Mouse (Mus musculus) testis, postnatal 10 days (tissue): ENCODE measurements around the gene Lmx1a.

Experiments used
- DNase-seq: peaks from one replicate; pipeline ENCODE4 v3.0.0; 2021; ENCODE audit warnings: low spot score

Gene Lmx1a

GRCm38 (mm10) chr1:167781787-167782484 is 92.9 kb downstream of the Lmx1a start:
- DNase-seq, result peak; percentile 68

GRCm38 (mm10) chr1:167784067-167784466 is 95.0 kb downstream of the Lmx1a start:
- no peak for DNase-seq

DNA sequence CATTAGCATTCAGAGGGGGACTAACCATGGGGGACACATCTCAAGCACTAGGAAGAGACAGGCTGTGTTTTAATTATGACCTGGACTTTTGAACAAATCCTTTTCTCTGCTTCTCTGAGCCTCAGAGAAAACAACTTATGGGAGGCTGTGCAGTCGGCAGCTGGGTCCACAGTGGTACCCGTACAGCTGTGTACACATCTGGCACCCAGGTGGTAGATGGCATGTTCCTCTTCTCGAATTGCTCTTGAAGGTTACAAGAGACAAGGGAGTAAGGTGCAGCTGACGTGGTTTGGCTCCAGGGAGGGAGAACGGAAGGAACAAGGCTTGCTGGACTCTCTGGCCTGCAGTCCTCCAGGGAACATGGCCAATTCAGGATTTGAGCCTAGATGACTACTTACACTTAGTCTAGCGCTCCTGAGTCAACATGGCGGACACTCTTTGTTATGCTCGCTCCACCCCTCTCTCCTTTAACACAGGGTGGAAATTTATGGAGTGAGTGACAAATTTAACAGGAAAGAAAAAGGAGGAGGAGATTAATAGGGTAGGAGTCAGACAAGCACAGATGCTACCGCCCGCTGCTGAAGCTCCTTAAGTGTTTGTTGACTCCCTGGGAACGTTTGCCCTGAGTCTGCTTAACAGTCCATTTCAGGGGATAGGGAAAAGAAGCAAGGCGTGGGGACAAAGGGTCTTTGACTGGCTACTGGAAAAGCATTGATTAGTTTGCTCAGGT is 99.8 kb downstream of the Lmx1a start:
- DNase-seq, result no peak

- DNase-seq, result no peak
Observed at GRCm38 (mm10) chr1:167789448-167789847, 100.4 kb downstream of the Lmx1a start.

DNA sequence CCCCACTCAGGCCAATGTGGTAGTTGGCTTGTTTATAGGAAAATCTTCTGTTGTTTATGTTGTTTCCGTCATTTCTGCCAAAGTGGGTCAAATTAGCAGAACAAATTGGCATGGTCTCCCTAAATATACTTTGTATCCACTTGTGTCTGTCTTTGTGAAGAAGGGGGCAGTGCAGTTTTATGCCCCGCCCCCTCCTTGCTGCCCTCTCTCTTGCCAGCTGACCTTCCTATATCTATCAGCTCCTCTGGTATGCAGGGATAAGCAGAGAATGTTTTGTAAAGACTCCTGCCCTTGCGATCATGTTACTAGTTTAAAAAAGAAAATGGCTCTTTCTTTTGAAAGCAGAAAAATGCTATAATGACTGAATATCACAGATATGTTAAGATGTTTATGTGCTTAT is 101.7 kb downstream of the Lmx1a start:
- DNase-seq, result no peak

DNA sequence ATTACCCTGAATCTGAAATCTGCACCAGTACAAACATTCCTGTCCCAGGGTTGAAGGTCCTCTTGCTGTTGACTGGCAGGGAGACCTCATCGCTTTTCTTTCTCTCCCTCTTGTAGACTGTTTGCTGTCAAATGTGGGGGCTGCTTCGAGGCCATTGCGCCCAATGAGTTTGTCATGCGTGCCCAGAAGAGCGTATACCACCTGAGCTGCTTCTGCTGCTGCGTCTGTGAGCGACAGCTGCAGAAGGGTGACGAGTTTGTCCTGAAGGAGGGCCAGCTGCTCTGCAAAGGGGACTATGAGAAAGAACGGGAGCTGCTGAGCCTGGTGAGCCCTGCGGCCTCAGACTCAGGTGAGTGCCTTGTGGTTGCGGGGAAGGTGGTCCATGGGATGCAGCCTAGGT is 102.2 kb downstream of the Lmx1a start:
- no peak for DNase-seq

- peak; percentile 54 for DNase-seq
Observed at GRCm38 (mm10) chr1:167801923-167802322, 112.9 kb downstream of the Lmx1a start.

- peak; percentile 43 for DNase-seq
Observed at GRCm38 (mm10) chr1:167802510-167803271, 113.7 kb downstream of the Lmx1a start.

GRCm38 (mm10) chr1:167803351-167803981 is 114.4 kb downstream of the Lmx1a start:
- no peak for DNase-seq

GRCm38 (mm10) chr1:167804836-167805235 is 115.8 kb downstream of the Lmx1a start:
- no peak for DNase-seq

- DNase-seq, result no peak
Observed at GRCm38 (mm10) chr1:167811141-167811540, 122.1 kb downstream of the Lmx1a start.

DNA sequence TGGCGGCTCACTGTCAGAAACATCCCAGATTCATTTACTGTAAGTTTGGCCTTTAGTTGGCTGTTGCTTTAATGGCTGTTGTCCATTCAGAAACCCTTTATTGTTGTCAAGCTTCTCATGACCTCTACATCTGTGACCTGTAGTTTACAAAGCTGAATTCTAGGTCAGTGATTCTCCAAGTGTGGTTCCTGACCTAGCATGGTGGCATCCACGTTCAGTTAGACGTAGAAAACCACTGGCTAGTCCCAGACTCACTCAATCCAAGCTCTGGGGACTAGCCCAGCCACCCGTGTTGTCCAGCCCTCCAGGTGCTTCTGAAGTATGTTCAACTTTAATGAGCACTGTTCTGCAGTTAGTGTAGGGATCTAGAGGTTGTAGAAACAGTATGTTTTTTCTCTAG is 126.1 kb downstream of the Lmx1a start:
- DNase-seq, result no peak

GRCm38 (mm10) chr1:167817028-167817427 is 128.0 kb downstream of the Lmx1a start:
- no peak for DNase-seq

GRCm38 (mm10) chr1:167817616-167818015 is 128.6 kb downstream of the Lmx1a start:
- DNase-seq, result peak; percentile 44

GRCm38 (mm10) chr1:167820031-167820430 is 131.0 kb downstream of the Lmx1a start:
- DNase-seq, result no peak

DNA sequence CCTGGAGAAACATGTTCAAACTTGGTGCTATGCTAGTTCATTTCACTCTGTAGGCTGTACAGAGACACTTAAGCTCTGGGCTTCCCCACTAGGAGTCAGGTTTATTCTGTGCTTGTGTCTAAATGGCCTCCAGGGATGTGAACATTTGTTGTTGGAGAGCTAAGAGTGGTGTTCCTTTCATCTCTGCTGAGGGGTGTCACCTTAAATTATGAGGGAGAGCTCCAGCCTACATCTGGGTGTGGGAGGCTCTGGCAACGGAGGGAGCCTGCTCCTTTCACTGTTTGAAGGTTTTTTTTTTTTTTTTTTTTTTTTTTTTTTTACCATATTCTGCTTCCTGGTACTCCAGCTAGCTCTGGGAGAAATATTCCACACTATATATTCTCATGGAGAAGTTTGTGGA is 132.1 kb downstream of the Lmx1a start:
- DNase-seq, result no peak

DNA sequence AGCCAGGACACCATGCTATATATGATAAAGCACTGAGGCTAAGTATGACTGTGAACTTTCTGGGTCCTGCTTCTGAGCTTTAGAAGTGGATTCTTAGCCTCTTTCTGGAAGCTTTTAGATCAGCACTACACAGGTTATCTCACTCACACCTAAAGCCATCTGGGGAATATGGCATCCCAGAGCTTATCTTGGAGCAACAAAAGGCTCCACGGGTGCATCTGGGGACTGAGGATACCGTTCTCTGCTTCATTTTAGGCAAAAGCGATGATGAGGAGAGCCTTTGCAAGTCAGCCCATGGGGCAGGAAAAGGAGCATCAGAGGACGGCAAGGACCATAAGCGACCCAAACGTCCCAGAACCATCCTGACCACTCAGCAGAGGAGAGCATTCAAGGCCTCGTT is 141.3 kb downstream of the Lmx1a start:
- DNase-seq, result no peak

DNA sequence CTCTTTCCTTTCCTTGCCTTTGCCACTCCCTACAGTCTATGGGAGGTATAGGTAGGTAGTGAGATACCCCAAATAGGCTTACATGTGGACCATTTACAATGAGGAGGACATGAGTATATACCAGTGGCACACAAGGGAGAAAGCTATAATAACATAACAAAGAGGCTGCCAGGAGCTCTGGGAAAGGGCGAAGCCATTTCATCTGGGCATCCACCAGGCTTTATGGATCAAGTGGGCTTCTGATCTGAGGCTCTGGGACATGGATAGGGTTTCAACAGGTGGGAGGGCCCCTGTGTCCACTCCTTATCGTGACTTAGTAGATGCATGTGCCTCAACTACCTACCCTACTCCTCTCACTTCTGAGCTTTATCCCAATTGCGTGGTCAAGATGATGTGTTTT is 142.6 kb downstream of the Lmx1a start:
- no peak for DNase-seq

GRCm38 (mm10) chr1:167854801-167855200 is 165.8 kb downstream of the Lmx1a start:
- no peak for DNase-seq

DNA sequence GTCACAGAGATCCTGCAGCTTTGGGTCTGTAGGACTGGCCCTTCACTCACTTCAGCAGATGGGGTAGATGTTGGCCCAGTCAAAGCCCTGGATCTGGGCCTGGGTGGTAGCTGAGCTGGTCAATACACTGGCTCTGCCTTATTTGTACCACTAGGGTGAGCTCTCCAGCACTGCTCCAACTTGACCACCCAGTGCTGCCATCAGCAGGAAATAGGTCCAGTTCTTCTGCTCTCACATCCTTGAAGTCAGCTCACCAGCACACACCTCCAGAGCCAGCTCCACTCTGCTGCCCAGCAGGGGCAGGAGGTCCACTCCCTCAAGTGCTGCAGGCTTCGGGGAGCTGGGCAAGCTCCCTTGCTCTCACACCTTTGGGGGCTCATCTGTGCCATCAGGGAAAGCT is 183.0 kb downstream of the Lmx1a start:
- DNase-seq, result no peak

DNA sequence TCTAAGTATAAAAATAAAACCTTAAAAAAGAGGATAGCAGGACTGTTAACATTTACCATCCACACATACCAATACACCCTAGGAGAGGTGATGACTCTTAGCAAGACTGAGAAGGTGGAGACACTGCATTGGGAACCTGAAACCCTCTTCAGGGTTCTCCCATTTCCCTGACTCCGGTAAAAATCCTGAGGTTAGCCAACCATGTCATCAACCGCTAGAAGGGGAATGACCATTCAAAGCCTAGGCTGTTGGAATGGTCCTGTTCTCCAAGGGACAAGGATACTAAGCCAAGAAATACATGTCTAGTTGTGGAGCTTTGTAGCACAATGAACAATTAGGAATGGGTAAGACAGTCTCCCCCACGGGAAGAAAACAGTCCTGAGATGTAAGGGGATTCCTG is 185.1 kb downstream of the Lmx1a start:
- no peak for DNase-seq

GRCm38 (mm10) chr1:167877931-167878330 is 188.9 kb downstream of the Lmx1a start:
- DNase-seq, result no peak
